24 mouse cellular contexts compared by ENCODE assay signal in genomic region chr19:16329056-16329455, GRCm38 (mm10).
DNase-seq lines count a peak whose midpoint lies in the region; ATAC-seq and TF ChIP-seq lines count a peak whose summit lies in the region.
"Had no signal": no experiment of that assay in that cellular context is flagged by ENCODE, and none has a peak within 500 bp of the region (broad histone marks: within the 10 kb centered on the region; RNA-seq: fewer than 3 reads in every experiment).

No protein-coding gene starts in this region.

- no peaks in the 10 kb centered on the region for H3K27me3 ChIP-seq in hindbrain, embryonic 14.5 days (ENCODE audit: control insufficient read depth, insufficient read depth, low read length)
- no peaks in the 10 kb centered on the region for H3K27me3 ChIP-seq in hindbrain, postnatal 0 days (ENCODE audit: insufficient read depth, low read length)
- H3K27me3 ChIP-seq: embryonic facial prominence, embryonic 13.5 days; hindbrain, embryonic 12.5 days; kidney, embryonic 15.5 days; liver, embryonic 13.5 days; midbrain, embryonic 12.5 days; neural tube, embryonic 15.5 days had no signal

- TF ChIP-seq CTCF in hindbrain, postnatal 0 days (IDR thresholded peaks at IDR 0.05; ENCODE audit: low read depth), result no peak

- H3K4me1 ChIP-seq in hindbrain, embryonic 14.5 days (replicated peaks; ENCODE audit: control insufficient read depth, insufficient read depth, low read length), result peaks cover 37% of the 10 kb centered on the region
- H3K4me1 ChIP-seq in hindbrain, postnatal 0 days (ENCODE audit: insufficient read depth, low read length), result peaks cover 19% of the 10 kb centered on the region

- H3K36me3 ChIP-seq in hindbrain, embryonic 14.5 days (replicated peaks; ENCODE audit: control insufficient read depth, insufficient read depth), result peaks cover 4% of the 10 kb centered on the region
- peaks cover 7% of the 10 kb centered on the region for H3K36me3 ChIP-seq in hindbrain, postnatal 0 days (ENCODE audit: insufficient read depth, low read length)
- H3K36me3 ChIP-seq: liver, embryonic 13.5 days had no signal

- H3K4me2 ChIP-seq in hindbrain, embryonic 14.5 days (replicated peaks), result no peak overlapping the region
- no peak overlapping the region for H3K4me2 ChIP-seq in hindbrain, postnatal 0 days (ENCODE audit: low read depth, low read length)
- H3K4me2 ChIP-seq: embryonic facial prominence, embryonic 13.5 days; hindbrain, embryonic 12.5 days; liver, embryonic 13.5 days; midbrain, embryonic 12.5 days; neural tube, embryonic 15.5 days had no signal

- no peak for DNase-seq in hindbrain, embryonic 14.5 days (ENCODE audit: low spot score)
- no peak for DNase-seq in hindbrain, postnatal 0 days (ENCODE audit: low spot score)
- peak; percentile 57 for DNase-seq in A20 (ENCODE audit: low read depth, low spot score)
- no peak for DNase-seq in yolk sac, embryonic 10.5 days (ENCODE audit: low spot score)
- no peak for DNase-seq in gastrocnemius, adult 18-20 months (ENCODE audit: low spot score)
- DNase-seq: adrenal gland, adult 2 months; cerebellum, adult 18-20 months; embryo, embryonic 11 days; gastrocnemius, adult 2 months; kidney, postnatal 36 days; liver, embryonic 13.5 days; lung, adult 2 months; lung, postnatal 14 days; thymus, postnatal 14 days had no signal

- 0 out of 2 replicates have a peak overlapping the region, but pooled peaks have one; percentile 34 for H3K27ac ChIP-seq in hindbrain, embryonic 14.5 days
- no peak overlapping the region for H3K27ac ChIP-seq in hindbrain, postnatal 0 days
- H3K27ac ChIP-seq: embryonic facial prominence, embryonic 13.5 days; gastrocnemius, adult 2 months; hindbrain, embryonic 12.5 days; liver, embryonic 13.5 days had no signal

- no peaks in the 10 kb centered on the region for H3K9me3 ChIP-seq in hindbrain, embryonic 14.5 days (ENCODE audit: control insufficient read depth, low read length)
- no peaks in the 10 kb centered on the region for H3K9me3 ChIP-seq in hindbrain, postnatal 0 days (ENCODE audit: low read length)
- H3K9me3 ChIP-seq: embryonic facial prominence, embryonic 13.5 days; hindbrain, embryonic 12.5 days; kidney, embryonic 15.5 days; liver, embryonic 13.5 days; midbrain, embryonic 12.5 days; neural tube, embryonic 15.5 days had no signal

- no peak overlapping the region for H3K4me3 ChIP-seq in hindbrain, embryonic 14.5 days (replicated peaks; ENCODE audit: low read length)
- H3K4me3 ChIP-seq in hindbrain, postnatal 0 days (ENCODE audit: low read length), result no peak overlapping the region
- H3K4me3 ChIP-seq: embryonic facial prominence, embryonic 13.5 days; erythroblast, embryonic 14.5 days; gastrocnemius, adult 2 months; hindbrain, embryonic 12.5 days; kidney, embryonic 15.5 days; left cerebral cortex, adult 2 months; liver, embryonic 13.5 days; midbrain, embryonic 12.5 days; neural tube, embryonic 15.5 days had no signal

- no peak overlapping the region for H3K9ac ChIP-seq in hindbrain, embryonic 14.5 days
- no peak overlapping the region for H3K9ac ChIP-seq in hindbrain, postnatal 0 days (replicated peaks; ENCODE audit: low read length)
- H3K9ac ChIP-seq: embryonic facial prominence, embryonic 13.5 days; hindbrain, embryonic 12.5 days; kidney, embryonic 15.5 days; liver, embryonic 13.5 days; midbrain, embryonic 12.5 days had no signal

- no peak for ATAC-seq in hindbrain, embryonic 14.5 days (ENCODE audit: low FRiP score)
- ATAC-seq in hindbrain, postnatal 0 days, result no peak
- peak; percentile 43 for ATAC-seq in CD4-positive, CD25-positive, alpha-beta regulatory T cell, adult 4 months
- peak; percentile 45 for ATAC-seq in inflammation-experienced regulatory T-cells, adult 6 months
- ATAC-seq: intestine, postnatal 0 days had no signal

Comparison
In these comparisons a context has a peak if more than half of its experiments do, and no peak if none do; other contexts are left out.
1. ATAC-seq: peak in CD4-positive, CD25-positive, alpha-beta regulatory T cell, adult 4 months (single experiment) and inflammation-experienced regulatory T-cells, adult 6 months (single experiment); none in hindbrain, embryonic 14.5 days (single experiment) and hindbrain, postnatal 0 days (single experiment).